ENCODE assay signal across 1 mouse cellular context in genomic region chr4:132532496-132532895, GRCm38 (mm10).
TF ChIP-seq lines count a peak whose summit lies in the region.

No protein-coding gene starts in this region.

TF ChIP-seq in MEL, 35 proteins besides CTCF, POLR2A, EP300 and RAD21 (continued from another document):
- TF ChIP-seq RCOR1 (IDR thresholded peaks at IDR 0.05; ENCODE audit: low read depth, low read length): peak; percentile 68; the same call in 1 of the 2 replicates
- TF ChIP-seq MYB (IDR thresholded peaks at IDR 0.05; ENCODE audit: low read depth, low read length): no peak
- TF ChIP-seq HCFC1 (IDR thresholded peaks at IDR 0.05; ENCODE audit: low read depth, low read length): peak; percentile 34; the same call in 1 of the 2 replicates
- peak; percentile 55; the same call in 1 of the 2 replicates for TF ChIP-seq USF1 (IDR thresholded peaks at IDR 0.05; ENCODE audit: low read depth, low read length)
- no peak for TF ChIP-seq MEF2A (IDR thresholded peaks at IDR 0.05; ENCODE audit: extremely low read depth, insufficient replicate concordance, low read depth, low read length, poor library complexity, severe bottlenecking)
- TF ChIP-seq BHLHE40 (IDR thresholded peaks at IDR 0.05; ENCODE audit: borderline replicate concordance, low read depth, low read length): no peak
- TF ChIP-seq ZNF384 (IDR thresholded peaks at IDR 0.05; ENCODE audit: low read depth, low read length): no peak
- TF ChIP-seq POLR2AphosphoS2 (IDR thresholded peaks at IDR 0.05; ENCODE audit: low read length): 0 out of 2 replicates have a peak, but pooled peaks have one; percentile 73
- TF ChIP-seq ZKSCAN1 (IDR thresholded peaks at IDR 0.05; ENCODE audit: low read depth, low read length): no peak
- peak; percentile 87 for TF ChIP-seq ETS1 (IDR thresholded peaks at IDR 0.05; ENCODE audit: low read depth, low read length)
- no peak for TF ChIP-seq ELF1 (IDR thresholded peaks at IDR 0.05; ENCODE audit: low read depth, low read length)
- peak; percentile 63; the same call in 1 of the 2 replicates for TF ChIP-seq MAX (IDR thresholded peaks at IDR 0.05; ENCODE audit: low read length)
- TF ChIP-seq POLR2AphosphoS5 (IDR thresholded peaks at IDR 0.05; ENCODE audit: borderline replicate concordance, low read depth, low read length): no peak
- TF ChIP-seq UBTF (IDR thresholded peaks at IDR 0.05; ENCODE audit: borderline replicate concordance, insufficient read depth, low read depth, low read length): no peak
- peak; percentile 89 for TF ChIP-seq MXI1 (IDR thresholded peaks at IDR 0.05; ENCODE audit: low read depth, low read length)
- no peak; the same call in 1 of the 2 replicates for TF ChIP-seq KAT2A (conservative IDR thresholded peaks at IDR 0.05; ENCODE audit: low read depth, low read length)
- no peak for TF ChIP-seq CHD2 (IDR thresholded peaks at IDR 0.05; ENCODE audit: low read length)
- no peak for TF ChIP-seq E2F4 (IDR thresholded peaks at IDR 0.05; ENCODE audit: borderline replicate concordance, low read depth, low read length)
- TF ChIP-seq USF2 (IDR thresholded peaks at IDR 0.05; ENCODE audit: borderline replicate concordance in 1 of 2, insufficient read depth in 1 of 2, low read depth in 1 of 2, low read length in 2 of 2): no peak
- TF ChIP-seq NRF1 (IDR thresholded peaks at IDR 0.05; ENCODE audit: insufficient read depth, low read depth, low read length, poor library complexity, severe bottlenecking): no peak
- peak; percentile 88 for TF ChIP-seq MYC (IDR thresholded peaks at IDR 0.05; ENCODE audit: low read depth, low read length)
- no peak for TF ChIP-seq JUND (IDR thresholded peaks at IDR 0.05; ENCODE audit: low read depth, low read length)
- TF ChIP-seq MAFK (IDR thresholded peaks at IDR 0.05; ENCODE audit: borderline replicate concordance, low read depth, low read length): no peak
- TF ChIP-seq GATA1 (IDR thresholded peaks at IDR 0.05; ENCODE audit: low read depth, low read length): peak; percentile 88
- TF ChIP-seq CHD1 (IDR thresholded peaks at IDR 0.05; ENCODE audit: low read depth, low read length): no peak
- TF ChIP-seq SMC3 (IDR thresholded peaks at IDR 0.05; ENCODE audit: low read depth, low read length): no peak
- TF ChIP-seq TCF12 (IDR thresholded peaks at IDR 0.05; ENCODE audit: low read depth, low read length): peak; percentile 78
- peak; percentile 29; the same call in 1 of the 2 replicates for TF ChIP-seq TAL1 (IDR thresholded peaks at IDR 0.05; ENCODE audit: low read length)
- peak; percentile 44; the same call in 1 of the 2 replicates for TF ChIP-seq NELFE (IDR thresholded peaks at IDR 0.05; ENCODE audit: low read depth, low read length)
- no peak for TF ChIP-seq GABPA (IDR thresholded peaks at IDR 0.05; ENCODE audit: low read depth, low read length)
